Mouse (Mus musculus) thymus, adult 2 months (tissue): ENCODE measurements at regions not wholly inside any gene's neighbourhood (a gene's known extent, or its start where the extent isn't known, plus 50 kb on each side); places are given as distances from the start of the nearest gene placed in this dataset.

ENCODE experiments used
- CTCF ChIP-seq: fragments of 200-500 bp; IDR thresholded peaks from 2 replicates; pipeline ENCODE4 v1.5.1; 2012; ENCODE audit warnings: mild to moderate bottlenecking, control low read depth, low read length, moderate library complexity, borderline replicate concordance; ENCODE audit not compliant: control insufficient read depth, poor library complexity, insufficient read depth; ENCODE audit errors: extremely low read depth
- POLR2A ChIP-seq: fragments of 200-500 bp; IDR thresholded peaks from 2 replicates; pipeline ENCODE4 v1.6.1; 2012; ENCODE audit warnings: mild to moderate bottlenecking, low read length, control low read depth, moderate library complexity; ENCODE audit not compliant: control insufficient read depth, poor library complexity, insufficient read depth; ENCODE audit errors: extremely low read depth

GRCm38 (mm10) chr8:126693642-126694041 is 99.9 kb upstream of the Irf2bp2 start:
- TF ChIP-seq CTCF: no peak
- TF ChIP-seq POLR2A: no peak
